Mouse (Mus musculus) liver, adult 2 months (tissue): ENCODE measurements around the gene Notch2. TPM values are rescaled to one million over a fixed set of nuclear protein-coding genes. Genes with fewer than 3 reads are reported as not detected.

Source experiments
- DNase-seq: peaks from one replicate; pipeline ENCODE4 v3.0.0-alpha.2; 2011; ENCODE audit warnings: low read depth, low spot score; ENCODE audit errors: extremely low read depth
- H3K27ac ChIP-seq: fragments of 200-500 bp; replicated peaks from 2 replicates; pipeline ENCODE4 v1.5.1; 2012; ENCODE audit warnings: low read depth, mild to moderate bottlenecking, control low read depth, inconsistent platforms, low read length; ENCODE audit not compliant: insufficient read depth
- H3K27me3 ChIP-seq: fragments of 200-500 bp; 2 replicates; pipeline ENCODE4 v1.6.1; 2012; ENCODE audit warnings: mild to moderate bottlenecking, moderate library complexity, low read length, inconsistent platforms; ENCODE audit not compliant: control insufficient read depth, insufficient read depth
- H3K36me3 ChIP-seq: fragments of 200-500 bp; 2 replicates; pipeline ENCODE4 v1.6.1; 2012; ENCODE audit warnings: low read length, inconsistent platforms; ENCODE audit not compliant: control insufficient read depth, insufficient read depth
- H3K4me1 ChIP-seq: fragments of 200-500 bp; 2 replicates; pipeline ENCODE4 v1.6.1; 2011; ENCODE audit warnings: low read length; ENCODE audit not compliant: control insufficient read depth, insufficient read depth
- H3K4me3 ChIP-seq: fragments of 200-500 bp; 2 replicates; pipeline ENCODE4 v1.5.1; 2011; ENCODE audit warnings: low read depth, mild to moderate bottlenecking, control low read depth, low read length, moderate library complexity; ENCODE audit not compliant: insufficient read depth
- H3K79me2 ChIP-seq: fragments of 200-500 bp; 2 replicates; pipeline ENCODE4 v1.6.1; 2012; ENCODE audit warnings: inconsistent platforms, mild to moderate bottlenecking, low read length, moderate library complexity; ENCODE audit not compliant: control insufficient read depth, insufficient read depth
- H3K9ac ChIP-seq: fragments of 200-500 bp; 2 replicates; pipeline ENCODE4 v1.6.1; 2012; ENCODE audit warnings: low read depth, mild to moderate bottlenecking, control low read depth, inconsistent platforms, low read length
- CTCF ChIP-seq: fragments of 200-500 bp; IDR thresholded peaks from 2 replicates; pipeline ENCODE4 v1.5.1; 2011; ENCODE audit warnings: low read depth, low read length, control low read depth
- POLR2A ChIP-seq: fragments of 200-500 bp; IDR thresholded peaks from 2 replicates; pipeline ENCODE4 v1.6.1; 2011; ENCODE audit warnings: low read length, control low read depth; ENCODE audit not compliant: insufficient read depth; ENCODE audit errors: extremely low read depth
- WGBS: fragments of 180-500 bp; shearing (Covaris S2); methylation state at CpG from one replicate; pipeline ENCODE4 v1.1.7; 2018; 5-methylcytosine and 5-hydroxymethylcytosine counted together
- polyA plus RNA-seq: library from polyadenylated mRNA; depleted of rRNA; stranded (reverse); fragments of >200 nt; gene quantifications from 2 replicates; pipeline ENCODE4 v1.2.3, GENCODE M21; 2012; rRNA removed
- total RNA-seq: library from RNA; depleted of rRNA; stranded (reverse); fragments of >200 nt; gene quantifications from 2 replicates; pipeline ENCODE4 v1.2.3, GENCODE M21; 2014; rRNA removed

Gene Notch2
- total RNA-seq (16.0 and 27.0 TPM in 2 replicates), polyA plus RNA-seq (12.1 and 12.5 TPM in 2 replicates)

GRCm38 (mm10) chr3:98013401-98014281, at the start of gene Notch2:
Gene Notch2 (plus strand): TSS chr3:98013527.
- peak; percentile 75 for DNase-seq
- under 1% methylated on average over 94 of the region's 95 CpGs for WGBS
- peak within 1 kb of the TSS; percentile 94 for H3K9ac ChIP-seq
- H3K79me2 ChIP-seq: peaks cover 22% of the 10 kb centered on the region
- no peaks in the 10 kb centered on the region for H3K36me3 ChIP-seq
- H3K4me1 ChIP-seq: peaks cover 20% of the 10 kb centered on the region
- no peaks in the 10 kb centered on the region for H3K27me3 ChIP-seq
- TF ChIP-seq POLR2A (peak; percentile 94), CTCF (no peak)
- peak within 1 kb of the TSS; percentile 80 for H3K4me3 ChIP-seq
- peak within 1 kb of the TSS; percentile 80 for H3K27ac ChIP-seq

DNA sequence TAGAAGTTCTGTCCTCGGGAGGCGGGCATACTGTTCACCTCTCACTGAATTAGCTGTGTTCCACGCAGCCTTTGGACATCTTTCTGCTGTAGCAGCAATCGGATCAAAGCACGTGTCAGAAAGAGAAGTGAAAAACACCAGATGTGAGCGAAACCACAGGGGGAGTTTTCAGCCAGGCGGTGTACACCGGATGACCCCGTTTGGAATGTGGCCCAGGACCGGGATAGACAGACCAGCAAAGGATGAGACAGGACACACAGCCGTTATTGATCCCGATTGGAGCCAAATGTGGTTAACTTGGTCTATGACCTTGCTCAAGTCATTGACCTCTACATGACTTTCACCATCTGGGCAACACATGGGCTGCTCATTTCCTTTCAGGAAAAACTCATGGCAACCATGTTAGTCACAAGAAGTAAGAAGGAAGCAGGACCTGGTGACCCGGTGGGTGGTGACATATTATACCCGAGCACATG, 48.4 kb upstream of the Notch2 start:
- peak overlapping the region; percentile 1 for H3K27ac ChIP-seq
- no peak overlapping the region for H3K4me3 ChIP-seq
- H3K79me2 ChIP-seq: no peaks in the 10 kb centered on the region
- TF ChIP-seq CTCF: no peak
- no peak for TF ChIP-seq POLR2A
- no peaks in the 10 kb centered on the region for H3K27me3 ChIP-seq
- DNase-seq: peak; percentile 96
- peaks cover 4% of the 10 kb centered on the region; the same call in 1 of the 2 replicates for H3K4me1 ChIP-seq
- WGBS: 11% methylated on average over 14 of the region's 14 CpGs
- H3K9ac ChIP-seq: no peak overlapping the region
- no peaks in the 10 kb centered on the region for H3K36me3 ChIP-seq

DNA sequence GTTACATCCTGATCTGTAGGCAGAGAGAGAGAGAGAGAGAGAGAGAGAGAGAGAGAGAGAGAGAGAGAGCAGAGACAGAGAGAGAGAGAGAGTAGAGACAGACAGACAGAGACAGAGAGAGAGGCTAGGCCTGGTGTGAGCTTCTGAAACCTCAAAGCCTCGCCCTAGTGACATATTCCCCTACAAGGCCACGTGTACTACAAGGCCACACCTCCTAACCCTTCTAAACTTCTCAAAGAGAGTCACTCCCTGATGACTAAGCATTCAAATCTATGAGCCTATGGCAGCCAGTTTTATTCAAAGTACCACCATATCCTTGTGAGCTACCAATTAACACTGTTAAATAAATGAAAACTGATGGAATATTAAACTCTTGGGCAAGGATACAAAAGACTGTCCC, 45.7 kb upstream of the Notch2 start:
- peaks cover 4% of the 10 kb centered on the region; the same call in 1 of the 2 replicates for H3K4me1 ChIP-seq
- 71% methylated on average over 2 of the region's 2 CpGs for WGBS
- no peak overlapping the region for H3K9ac ChIP-seq
- DNase-seq: no peak
- H3K27me3 ChIP-seq: no peaks in the 10 kb centered on the region
- no peaks in the 10 kb centered on the region for H3K36me3 ChIP-seq
- H3K79me2 ChIP-seq: no peaks in the 10 kb centered on the region
- H3K27ac ChIP-seq: no peak overlapping the region
- no peak overlapping the region for H3K4me3 ChIP-seq
- no peak for TF ChIP-seq POLR2A
- no peak for TF ChIP-seq CTCF

DNA sequence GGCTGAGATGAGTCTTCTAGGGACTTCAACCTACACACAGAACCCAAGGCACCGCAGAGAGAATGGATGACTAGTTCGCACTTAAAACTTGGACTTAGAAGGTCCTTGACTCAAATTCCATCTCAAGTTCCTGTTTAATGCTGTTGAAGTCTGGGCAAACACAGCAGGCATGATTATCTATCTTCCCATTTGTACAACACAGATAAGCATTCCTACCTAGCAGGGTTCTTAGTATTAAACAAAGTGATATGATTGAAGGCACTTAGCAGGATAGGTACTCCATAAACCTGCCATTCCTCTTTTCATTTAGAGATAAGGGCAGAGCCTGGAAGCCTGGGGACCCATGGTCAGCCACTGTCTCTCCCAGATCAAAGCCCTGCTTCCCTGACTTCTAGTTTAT, 45.1 kb upstream of the Notch2 start:
- DNase-seq: no peak
- Histone ChIP-seq H3K27ac (no peak overlapping the region), H3K4me1 (peaks cover 7% of the 10 kb centered on the region; the same call in 1 of the 2 replicates), H3K36me3 (no peaks in the 10 kb centered on the region), H3K4me3 (no peak overlapping the region), H3K9ac (no peak overlapping the region), H3K27me3 (no peaks in the 10 kb centered on the region), H3K79me2 (no peaks in the 10 kb centered on the region)
- TF ChIP-seq POLR2A (no peak), CTCF (no peak)
- 91% methylated on average over 2 of the region's 2 CpGs for WGBS

- H3K4me1 ChIP-seq: peaks cover 7% of the 10 kb centered on the region; the same call in 1 of the 2 replicates
- WGBS: 90% methylated on average over 1 of the region's 1 CpGs
- no peak overlapping the region for H3K9ac ChIP-seq
- no peak for DNase-seq
- H3K79me2 ChIP-seq: no peaks in the 10 kb centered on the region
- H3K36me3 ChIP-seq: no peaks in the 10 kb centered on the region
- no peak overlapping the region for H3K27ac ChIP-seq
- TF ChIP-seq CTCF (no peak), POLR2A (no peak)
- H3K4me3 ChIP-seq: no peak overlapping the region
- no peaks in the 10 kb centered on the region for H3K27me3 ChIP-seq
These were observed 44.3 kb upstream of the Notch2 start for GRCm38 (mm10) chr3:97969019-97969418.
